Mouse (Mus musculus) testis, adult 2 months (tissue): ENCODE results near the gene S1pr1.

Experiments
- CTCF ChIP-seq: fragments of 200-500 bp; IDR thresholded peaks from 2 replicates; pipeline ENCODE4 v1.5.1; 2012; ENCODE audit warnings: low read depth, mild to moderate bottlenecking, inconsistent platforms, low read length, moderate library complexity; ENCODE audit not compliant: control insufficient read depth, insufficient read depth, insufficient replicate concordance
- POLR2A ChIP-seq: fragments of 200-500 bp; IDR thresholded peaks from 2 replicates; pipeline ENCODE4 v1.6.1; 2012; ENCODE audit warnings: low read depth, mild to moderate bottlenecking, inconsistent platforms, low read length, moderate library complexity; ENCODE audit not compliant: control insufficient read depth

DNA sequence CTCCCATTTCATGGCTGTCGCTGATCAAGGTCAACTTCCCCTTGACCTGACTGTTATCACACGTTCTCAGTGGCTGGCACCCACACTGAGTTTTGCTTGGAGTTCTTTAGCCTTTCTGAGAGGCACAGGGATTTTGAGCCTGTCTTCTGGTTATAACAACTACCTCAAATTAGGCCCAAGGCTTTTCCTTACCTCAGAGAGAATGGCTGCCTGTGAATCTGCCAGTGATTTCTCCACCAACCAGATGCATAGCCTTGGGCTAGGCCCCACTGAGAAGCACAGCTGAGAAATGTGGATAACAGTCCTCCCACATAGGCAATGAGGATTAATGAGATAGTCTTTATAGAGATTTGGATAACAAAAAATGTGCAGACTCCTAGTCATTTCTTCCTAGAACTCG is 50.4 kb downstream of the S1pr1 start:
- TF ChIP-seq CTCF (no peak), POLR2A (no peak)
